Mouse (Mus musculus) forebrain, embryonic 11.5 days (tissue): Measurements from ENCODE around the gene Rit1. TPM values are rescaled to one million over a fixed set of nuclear protein-coding genes. Genes with fewer than 3 reads are reported as not detected.
"Not testable (repeated sequence)": the region's sequence is repeated elsewhere in the genome, so short reads cannot be mapped to it uniquely, and the experiment has no call there.

Experiments
- ATAC-seq: fragments of 200-750 bp; cut with Nextera tagmentation; replicated peaks from 2 replicates; pipeline ENCODE4 v1.8.0; 2017; ENCODE audit warnings: moderate TSS enrichment; ENCODE audit not compliant: low FRiP score
- DNase-seq: peaks from one replicate; pipeline ENCODE4 v3.0.0-alpha.2; 2017; ENCODE audit warnings: low spot score
- H3K27ac ChIP-seq: fragments of 300-500 bp; sonication (generic); 2 replicates; pipeline ENCODE4 v1.5.1; 2014; ENCODE audit warnings: low read depth, low read length
- H3K27me3 ChIP-seq: fragments of 300-500 bp; sonication (generic); 2 replicates; pipeline ENCODE4 v1.6.1; 2014; ENCODE audit warnings: mild to moderate bottlenecking, low read length, mixed read lengths; ENCODE audit not compliant: control insufficient read depth, insufficient read depth
- H3K36me3 ChIP-seq: fragments of 300-500 bp; sonication (generic); 2 replicates; pipeline ENCODE4 v1.6.1; 2014; ENCODE audit warnings: mild to moderate bottlenecking, low read length, moderate library complexity, mixed read lengths; ENCODE audit not compliant: control insufficient read depth, insufficient read depth
- H3K4me1 ChIP-seq: fragments of 300-500 bp; sonication (generic); replicated peaks from 2 replicates; pipeline ENCODE4 v1.6.1; 2014; ENCODE audit warnings: low read length, mixed read lengths; ENCODE audit not compliant: control insufficient read depth, insufficient read depth
- H3K4me2 ChIP-seq: fragments of 300-500 bp; sonication (generic); 2 replicates; pipeline ENCODE4 v1.6.1; 2014; ENCODE audit warnings: low read depth, mild to moderate bottlenecking, low read length, moderate library complexity, mixed read lengths; ENCODE audit not compliant: severe bottlenecking
- H3K4me3 ChIP-seq: fragments of 300-500 bp; sonication (generic); 2 replicates; pipeline ENCODE4 v1.5.1; 2014; ENCODE audit warnings: low read depth, low read length
- H3K9ac ChIP-seq: fragments of 300-500 bp; sonication (generic); 2 replicates; pipeline ENCODE4 v1.6.1; 2014; ENCODE audit warnings: low read length
- H3K9me3 ChIP-seq: fragments of 300-500 bp; sonication (generic); 2 replicates; pipeline ENCODE4 v1.6.1; 2016; ENCODE audit warnings: low read length, mixed read lengths; ENCODE audit not compliant: control insufficient read depth
- WGBS: fragments of 180-500 bp; shearing (Covaris S2); extraction: QIAGEN DNeasy Blood & Tissue Kit; methylation state at CpG from one replicate; pipeline ENCODE4 v1.1.7; 2014; 5-methylcytosine and 5-hydroxymethylcytosine counted together
- polyA plus RNA-seq: library from polyadenylated mRNA; unstranded; fragments of >200 nt; fragmentation: Nextera tagmentation; extraction: Ambion mirVana; gene quantifications from 2 replicates; pipeline ENCODE4 v1.2.1, GENCODE M21; 2014

Gene Rit1
- polyA plus RNA-seq, 1 experiment from 2014 or later = 37.9 TPM

DNA sequence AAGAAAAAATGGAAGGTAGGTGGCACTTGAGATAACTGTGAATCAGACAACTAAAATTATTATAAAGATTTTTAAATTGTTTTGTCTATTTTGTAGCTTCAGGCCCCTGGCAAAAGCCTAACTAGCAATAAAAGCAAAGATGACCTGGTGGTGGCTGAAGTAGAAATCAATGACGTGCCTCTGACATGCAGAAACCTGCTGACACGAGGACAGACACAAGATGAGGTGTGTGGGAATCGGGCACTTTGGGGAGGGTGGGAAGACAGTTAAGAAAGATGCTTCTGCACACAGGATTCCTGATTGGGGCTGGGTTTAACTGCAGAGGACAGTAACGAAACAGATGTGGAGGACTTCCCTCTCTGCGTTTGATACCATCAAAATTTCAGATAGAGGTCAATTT lies 27.6 kb upstream of the Rit1 start:
- WGBS = 95% methylated on average over 5 of the region's 5 CpGs
- Histone ChIP-seq H3K27me3 (no peaks in the 10 kb centered on the region), H3K9ac (no peak overlapping the region), H3K4me1 (no peaks in the 10 kb centered on the region; the same call in 1 of the 2 replicates), H3K4me3 (no peak overlapping the region), H3K27ac (no peak overlapping the region), H3K36me3 (peaks cover 25% of the 10 kb centered on the region), H3K9me3 (no peaks in the 10 kb centered on the region), H3K4me2 (no peak overlapping the region)
- DNase-seq = no peak
- no peak for ATAC-seq

DNA sequence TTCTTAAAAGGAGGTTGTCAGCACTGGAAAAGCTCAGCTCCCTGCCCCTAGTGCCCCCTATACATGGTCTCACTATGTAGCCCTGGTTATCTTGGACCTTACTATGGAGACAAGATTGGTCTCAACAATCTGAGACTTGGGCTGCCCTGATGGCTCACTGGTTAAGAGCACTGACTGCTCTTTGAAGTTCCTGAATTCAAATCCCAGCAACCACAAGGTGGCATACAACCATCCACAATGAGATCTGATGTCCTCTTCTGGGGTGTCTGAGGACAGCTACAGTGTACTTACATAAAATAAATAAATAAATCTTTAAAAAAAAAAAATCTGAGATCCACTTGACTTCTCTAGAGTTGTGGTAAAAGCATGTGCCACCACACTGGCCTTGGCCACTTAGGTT lies 21.1 kb upstream of the Rit1 start:
- ATAC-seq = no peak
- no peak for DNase-seq
- Histone ChIP-seq H3K27ac (no peak overlapping the region), H3K27me3 (no peaks in the 10 kb centered on the region), H3K4me2 (no peak overlapping the region), H3K4me3 (no peak overlapping the region), H3K9ac (no peak overlapping the region), H3K9me3 (no peaks in the 10 kb centered on the region), H3K36me3 (peaks cover 37% of the 10 kb centered on the region), H3K4me1 (no peaks in the 10 kb centered on the region)

DNA sequence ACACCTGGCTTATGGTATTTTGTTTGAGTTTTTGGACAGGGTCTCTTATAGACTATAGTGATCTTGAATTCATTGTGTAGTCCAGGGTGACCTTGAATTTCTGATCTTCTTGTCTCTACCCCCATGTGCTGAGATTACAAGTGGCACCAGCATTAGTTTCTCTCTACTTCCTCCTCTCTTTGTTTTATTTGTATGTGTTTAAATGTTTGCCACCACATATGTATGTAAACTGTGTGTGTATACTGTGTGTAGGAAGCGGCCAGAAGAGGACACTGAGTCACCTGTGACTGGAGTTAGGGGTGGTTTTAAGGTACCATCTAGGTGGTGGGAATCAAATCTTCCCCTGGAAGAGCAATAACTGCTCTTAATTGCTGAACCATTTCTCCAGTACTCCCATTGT lies 18.6 kb upstream of the Rit1 start:
- no peak for ATAC-seq
- DNase-seq = no peak
- Histone ChIP-seq H3K36me3 (peaks cover 34% of the 10 kb centered on the region), H3K27ac (no peak overlapping the region), H3K4me2 (no peak overlapping the region), H3K27me3 (no peaks in the 10 kb centered on the region), H3K4me1 (no peaks in the 10 kb centered on the region), H3K9me3 (no peaks in the 10 kb centered on the region), H3K4me3 (no peak overlapping the region), H3K9ac (no peak overlapping the region)
- 90% methylated on average over 1 of the region's 1 CpGs for WGBS

DNA sequence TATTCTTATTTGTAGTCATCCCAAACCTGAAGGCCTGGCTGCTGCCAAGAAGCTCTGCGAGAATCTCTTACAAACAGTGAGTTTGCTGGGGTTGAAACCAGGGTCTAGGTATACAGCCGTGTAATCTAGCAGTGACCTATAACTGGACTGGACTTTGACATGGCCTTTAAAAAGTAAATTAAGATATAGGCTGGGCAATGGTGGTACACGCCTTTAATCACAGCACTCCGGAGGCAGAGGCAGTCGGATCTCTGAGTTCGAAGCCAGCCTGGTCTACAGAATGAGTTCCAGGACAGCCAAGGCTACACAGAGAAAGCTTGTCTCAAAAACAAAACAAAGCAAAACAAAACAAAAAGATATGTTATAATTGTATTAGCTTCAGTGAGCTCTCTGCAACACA lies 17.8 kb upstream of the Rit1 start:
- Histone ChIP-seq H3K4me2 (no peak overlapping the region), H3K9me3 (no peaks in the 10 kb centered on the region), H3K36me3 (peaks cover 34% of the 10 kb centered on the region), H3K4me1 (no peaks in the 10 kb centered on the region), H3K4me3 (no peak overlapping the region), H3K9ac (no peak overlapping the region), H3K27ac (no peak overlapping the region), H3K27me3 (no peaks in the 10 kb centered on the region)
- ATAC-seq = no peak
- 95% methylated on average over 6 of the region's 6 CpGs for WGBS
- DNase-seq = no peak

DNA sequence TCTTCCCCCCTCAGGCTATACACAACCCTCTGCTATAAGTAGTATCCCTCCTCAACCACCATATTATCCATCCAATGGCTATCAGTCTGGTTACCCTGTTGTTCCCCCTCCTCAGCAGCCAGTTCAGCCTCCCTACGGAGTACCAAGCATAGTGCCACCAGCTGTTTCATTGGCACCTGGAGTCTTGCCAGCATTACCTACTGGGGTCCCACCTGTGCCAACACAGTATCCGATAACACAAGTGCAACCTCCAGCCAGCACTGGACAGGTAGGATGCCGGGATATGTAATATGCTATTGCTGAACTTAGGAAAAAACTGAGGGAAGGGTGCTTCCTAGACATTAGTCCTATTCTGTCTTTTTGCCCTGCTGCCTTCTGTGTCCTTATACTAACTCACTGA lies 16.4 kb upstream of the Rit1 start:
- Histone ChIP-seq H3K9ac (no peak overlapping the region), H3K27me3 (no peaks in the 10 kb centered on the region), H3K4me1 (no peaks in the 10 kb centered on the region), H3K4me3 (no peak overlapping the region), H3K36me3 (peaks cover 26% of the 10 kb centered on the region), H3K27ac (no peak overlapping the region), H3K9me3 (no peaks in the 10 kb centered on the region), H3K4me2 (no peak overlapping the region)
- ATAC-seq = no peak
- no peak for DNase-seq
- 94% methylated on average over 3 of the region's 3 CpGs for WGBS

DNA sequence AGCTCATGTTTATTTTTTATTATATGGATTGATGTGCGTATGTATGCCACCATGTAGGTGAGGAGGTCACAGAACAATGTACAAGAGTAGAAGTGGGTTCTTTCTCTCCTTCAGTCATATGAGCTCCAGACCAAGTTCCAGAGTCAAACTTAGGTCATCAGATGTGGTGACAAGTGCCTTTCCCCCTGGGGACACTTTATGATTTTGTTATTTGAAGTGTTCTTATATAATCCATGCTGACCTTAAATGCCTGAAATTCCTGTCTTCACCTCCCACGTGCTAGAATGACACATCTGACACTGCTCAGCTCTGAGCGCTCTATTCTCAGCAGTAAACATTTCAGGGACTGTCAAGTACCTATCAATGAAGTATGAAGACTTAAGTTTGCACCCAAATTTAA lies 15.4 kb upstream of the Rit1 start:
- Histone ChIP-seq H3K27ac (no peak overlapping the region), H3K4me3 (no peak overlapping the region), H3K27me3 (no peaks in the 10 kb centered on the region), H3K4me2 (no peak overlapping the region), H3K36me3 (peaks cover 26% of the 10 kb centered on the region), H3K4me1 (no peaks in the 10 kb centered on the region), H3K9me3 (no peaks in the 10 kb centered on the region), H3K9ac (no peak overlapping the region)
- DNase-seq (no peak), ATAC-seq (no peak)
- WGBS = 85% methylated on average over 3 of the region's 3 CpGs

DNA sequence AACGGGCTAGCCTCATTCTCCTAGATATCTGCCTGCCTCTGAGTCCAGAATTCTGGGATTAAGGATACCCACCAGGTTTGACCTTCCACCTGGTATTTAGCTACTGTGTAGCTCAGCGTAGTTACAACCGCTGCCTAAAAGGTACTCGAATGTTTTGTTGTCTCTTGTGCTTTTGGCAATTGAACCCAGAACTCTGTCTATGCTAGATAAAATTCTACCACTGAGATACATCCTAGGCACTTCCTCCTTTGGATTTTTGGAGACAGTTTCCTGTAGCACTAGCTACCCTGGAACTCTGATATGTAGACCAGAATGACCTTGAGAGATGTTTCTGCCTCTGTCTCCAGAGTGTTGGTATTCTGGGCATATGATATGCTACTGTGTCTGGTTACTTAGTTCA lies 2.9 kb upstream of the Rit1 start:
- whole genome bisulfite sequencing = 94% methylated on average over 4 of the region's 4 CpGs
- no peak for ATAC-seq
- H3K27me3 ChIP-seq = no peaks in the 10 kb centered on the region

DNA sequence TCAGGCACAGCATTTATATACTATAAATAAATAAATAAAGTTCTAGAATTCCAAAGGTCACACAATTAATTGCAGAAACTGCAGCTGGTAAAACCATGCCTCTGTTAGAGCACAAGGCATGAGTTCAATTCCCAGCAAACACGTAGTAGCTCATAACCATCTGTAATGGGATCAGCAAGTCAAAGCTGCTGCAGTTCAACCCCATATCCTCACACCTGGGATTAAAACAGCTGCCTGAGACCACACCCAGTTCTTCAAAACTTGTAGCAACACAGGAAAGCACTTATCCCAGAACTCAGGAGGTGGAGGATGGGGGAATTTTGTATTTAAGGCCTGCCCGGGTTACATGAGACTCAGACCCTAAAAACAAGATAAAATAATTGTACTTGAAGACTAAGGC lies 1.9 kb upstream of the Rit1 start:
- WGBS = 80% methylated on average over 2 of the region's 2 CpGs
- Histone ChIP-seq H3K9me3 (no peaks in the 10 kb centered on the region), H3K9ac (no peak overlapping the region), H3K4me2 (no peak overlapping the region), H3K4me3 (no peak overlapping the region), H3K4me1 (no peaks in the 10 kb centered on the region), H3K27me3 (no peaks in the 10 kb centered on the region), H3K27ac (no peak overlapping the region), H3K36me3 (peaks cover 16% of the 10 kb centered on the region)
- no peak for DNase-seq
- ATAC-seq = no peak

More for the DNA sequence above, 2.9 kb upstream of the Rit1 start:
- H3K9me3 ChIP-seq = no peaks in the 10 kb centered on the region
- H3K27ac ChIP-seq = no peak overlapping the region
- H3K9ac ChIP-seq = no peak overlapping the region
- H3K4me1 ChIP-seq = no peaks in the 10 kb centered on the region
- H3K4me2 ChIP-seq = no peak overlapping the region
- H3K36me3 ChIP-seq = peaks cover 22% of the 10 kb centered on the region
- no peak overlapping the region for H3K4me3 ChIP-seq
- no peak for DNase-seq

DNA sequence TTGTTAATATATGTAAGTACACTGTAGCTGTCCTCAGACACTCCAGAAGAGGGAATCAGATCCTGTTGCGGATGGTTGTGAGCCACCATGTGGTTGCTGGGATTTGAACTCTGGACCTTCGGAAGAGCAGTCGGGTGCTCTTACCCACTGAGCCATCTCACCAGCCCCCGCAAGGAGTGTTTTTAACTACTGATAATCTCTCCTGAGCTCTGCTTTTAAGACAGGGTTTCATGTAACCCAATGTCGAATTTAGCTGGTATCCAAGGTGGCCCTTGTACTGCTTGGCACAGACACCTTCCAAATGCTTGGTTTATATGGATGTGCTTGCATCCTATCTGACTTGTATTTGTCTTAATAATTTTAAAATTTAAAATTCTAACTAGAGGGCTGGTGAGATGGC lies 922 bp upstream of the Rit1 start:
- H3K4me1 ChIP-seq, H3K27ac ChIP-seq, H3K9ac ChIP-seq, H3K4me2 ChIP-seq, H3K36me3 ChIP-seq, H3K27me3 ChIP-seq, H3K4me3 ChIP-seq, DNase-seq, ATAC-seq, H3K9me3 ChIP-seq: not testable (repeated sequence)
- 97% methylated on average over 5 of the region's 5 CpGs for WGBS
